Mouse (Mus musculus): Measurements from ENCODE around the gene Plk2. TPM values are rescaled to one million over a fixed set of nuclear protein-coding genes. Genes with fewer than 3 reads are reported as not detected.

Plk2 gene
- polyA plus RNA-seq, 1 experiment from 2014 or later: 111 TPM

- Histone ChIP-seq H3K9me3 (ENCODE audit: control insufficient read depth, low read depth, low read length) (no peaks in the 10 kb centered on the region), H3K27ac (ENCODE audit: low read length) (peak overlapping the region; percentile 29; the same call in 1 of the 2 replicates), H3K36me3 (ENCODE audit: control insufficient read depth, insufficient read depth, low read length) (no peaks in the 10 kb centered on the region), H3K4me2 (replicated peaks; ENCODE audit: low read depth, low read length) (no peak overlapping the region), H3K27me3 (ENCODE audit: control insufficient read depth, insufficient read depth, low read length) (no peaks in the 10 kb centered on the region), H3K4me3 (ENCODE audit: low read depth, low read length) (no peak overlapping the region), H3K4me1 (ENCODE audit: control insufficient read depth, insufficient read depth, low read length) (peaks cover 8% of the 10 kb centered on the region; the same call in 1 of the 2 replicates), H3K9ac (replicated peaks; ENCODE audit: low read depth, low read length) (no peak overlapping the region)
- 49% methylated on average over 3 of the region's 3 CpGs for WGBS
- ATAC-seq (ENCODE audit: insufficient number of reproducible peaks, insufficient read depth, low FRiP score, low read depth): no peak
Measured at GRCm38 (mm10) chr13:110444894-110445293, 50.0 kb downstream of the Plk2 start.

GRCm38 (mm10) chr13:110446434-110446833 lies 51.6 kb downstream of the Plk2 start:
- no peak for ATAC-seq (ENCODE audit: insufficient number of reproducible peaks, insufficient read depth, low FRiP score, low read depth)
- Histone ChIP-seq H3K36me3 (ENCODE audit: control insufficient read depth, insufficient read depth, low read length) (no peaks in the 10 kb centered on the region), H3K27ac (ENCODE audit: low read length) (no peak overlapping the region), H3K4me2 (replicated peaks; ENCODE audit: low read depth, low read length) (no peak overlapping the region), H3K27me3 (ENCODE audit: control insufficient read depth, insufficient read depth, low read length) (no peaks in the 10 kb centered on the region), H3K9ac (replicated peaks; ENCODE audit: low read depth, low read length) (no peak overlapping the region), H3K9me3 (ENCODE audit: control insufficient read depth, low read depth, low read length) (no peaks in the 10 kb centered on the region), H3K4me3 (ENCODE audit: low read depth, low read length) (no peak overlapping the region), H3K4me1 (ENCODE audit: control insufficient read depth, insufficient read depth, low read length) (peaks cover 8% of the 10 kb centered on the region; the same call in 1 of the 2 replicates)
- 91% methylated on average over 6 of the region's 6 CpGs for WGBS

DNA sequence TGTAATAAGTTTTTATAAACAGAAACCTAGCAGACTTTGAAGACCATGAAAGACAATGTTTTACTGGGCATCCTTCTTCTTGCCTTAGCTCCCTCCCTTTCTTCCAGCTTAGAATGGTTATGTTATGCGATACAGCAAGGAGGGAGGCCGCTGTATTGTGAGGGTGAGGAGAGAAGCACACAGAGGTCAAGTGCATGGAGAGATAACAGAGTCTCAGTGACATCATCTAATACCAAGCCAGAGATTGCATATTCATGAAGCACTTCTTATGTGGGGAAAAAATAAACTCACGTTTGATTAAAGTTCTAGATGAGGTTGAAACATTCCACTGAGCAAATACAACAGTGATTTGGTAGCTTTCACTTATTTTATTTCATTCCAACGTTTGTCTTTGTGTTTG lies 55.2 kb downstream of the Plk2 start:
- no peaks in the 10 kb centered on the region for H3K36me3 ChIP-seq (ENCODE audit: control insufficient read depth, insufficient read depth, low read length)
- no peaks in the 10 kb centered on the region for H3K27me3 ChIP-seq (ENCODE audit: control insufficient read depth, insufficient read depth, low read length)
- H3K4me1 ChIP-seq (ENCODE audit: control insufficient read depth, insufficient read depth, low read length): peaks cover 4% of the 10 kb centered on the region; the same call in 1 of the 2 replicates
- H3K9ac ChIP-seq (replicated peaks; ENCODE audit: low read depth, low read length): no peak overlapping the region
- H3K9me3 ChIP-seq (ENCODE audit: control insufficient read depth, low read depth, low read length): no peaks in the 10 kb centered on the region
- H3K4me3 ChIP-seq (ENCODE audit: low read depth, low read length): no peak overlapping the region
- no peak overlapping the region for H3K4me2 ChIP-seq (replicated peaks; ENCODE audit: low read depth, low read length)
- WGBS: 60% methylated on average over 4 of the region's 4 CpGs
- no peak overlapping the region for H3K27ac ChIP-seq (ENCODE audit: low read length)
- no peak for ATAC-seq (ENCODE audit: insufficient number of reproducible peaks, insufficient read depth, low FRiP score, low read depth)

Other genes starting within 250 kb of the Plk2 start
- 5.4 and 5.8 TPM in 2 replicates for gene Rab3c, start 114.0 kb upstream of the Plk2 start, polyA plus RNA-seq (2014; fragmentation: Nextera tagmentation; extraction: Ambion mirVana)
- 0.24 TPM in 1 of 2 replicates, not detected in the other for gene Gapt, start 37.8 kb upstream of the Plk2 start, polyA plus RNA-seq (2014; fragmentation: Nextera tagmentation; extraction: Ambion mirVana)

Measured in stomach, embryonic 14.5 days (tissue).